Mouse (Mus musculus) thymus, postnatal 25 days (tissue): ENCODE measurements around the gene 2310057M21Rik.
"Not testable (repeated sequence)": the region's sequence is repeated elsewhere in the genome, so short reads cannot be mapped to it uniquely, and the experiment has no call there.

Source experiments
- DNase-seq: peaks from one replicate; pipeline ENCODE4 v3.0.0; 2022

The 2310057M21Rik gene

GRCm38 (mm10) chr7:131362615-131363300 lies at the start of gene 2310057M21Rik:
2310057M21Rik (minus strand) TSS chr7:131362759.
- DNase-seq: peak; percentile 90

GRCm38 (mm10) chr7:131411941-131412270 lies 49.3 kb upstream of the 2310057M21Rik start:
- no peak for DNase-seq

- DNase-seq: no peak
These were observed 48.8 kb upstream of the 2310057M21Rik start for GRCm38 (mm10) chr7:131411221-131411940.

GRCm38 (mm10) chr7:131410416-131411058 lies 48.0 kb upstream of the 2310057M21Rik start, which contains the start of the genes Ikzf5 and Acadsb:
Ikzf5 (minus strand) TSS chr7:131410521.
Acadsb (plus strand) TSS chr7:131410601.
- peak; percentile 99 for DNase-seq

- DNase-seq: no peak
These were observed 47.4 kb upstream of the 2310057M21Rik start for GRCm38 (mm10) chr7:131409988-131410385.

- DNase-seq: no peak
These were observed 46.9 kb upstream of the 2310057M21Rik start for GRCm38 (mm10) chr7:131409321-131409987.

GRCm38 (mm10) chr7:131391761-131392160 lies 29.2 kb upstream of the 2310057M21Rik start:
- DNase-seq: not testable (repeated sequence)

GRCm38 (mm10) chr7:131371880-131372651 lies 9.5 kb upstream of the 2310057M21Rik start:
- no peak for DNase-seq

- no peak for DNase-seq
These were observed 8.9 kb upstream of the 2310057M21Rik start for GRCm38 (mm10) chr7:131371470-131371860.

- peak; percentile 87 for DNase-seq
These were observed 8.3 kb upstream of the 2310057M21Rik start, which contains the start of gene Pstk for GRCm38 (mm10) chr7:131370648-131371469. Pstk (plus strand) TSS chr7:131371141.

- DNase-seq: no peak
These were observed 1.6 kb upstream of the 2310057M21Rik start for GRCm38 (mm10) chr7:131364131-131364530.

GRCm38 (mm10) chr7:131362269-131362614 lies 317 bp downstream of the 2310057M21Rik start:
- DNase-seq: no peak

GRCm38 (mm10) chr7:131356105-131356504 lies 6.5 kb downstream of the 2310057M21Rik start:
- no peak for DNase-seq

- DNase-seq: no peak
These were observed 16.6 kb downstream of the 2310057M21Rik start for GRCm38 (mm10) chr7:131345856-131346541.

- no peak for DNase-seq
These were observed 25.0 kb downstream of the 2310057M21Rik start for GRCm38 (mm10) chr7:131337502-131338068.

GRCm38 (mm10) chr7:131333564-131333963 lies 29.0 kb downstream of the 2310057M21Rik start, which contains the start of gene Fam24a:
Fam24a (plus strand) TSS chr7:131333864.
- DNase-seq: no peak

GRCm38 (mm10) chr7:131331688-131332087 lies 30.9 kb downstream of the 2310057M21Rik start:
- no peak for DNase-seq

- DNase-seq: no peak
These were observed 33.1 kb downstream of the 2310057M21Rik start, which contains the start of gene Fam24b for GRCm38 (mm10) chr7:131329416-131329815. Fam24b (minus strand) TSS chr7:131329516.

- no peak for DNase-seq
These were observed 35.5 kb downstream of the 2310057M21Rik start for GRCm38 (mm10) chr7:131327054-131327453.

GRCm38 (mm10) chr7:131322192-131322591 lies 40.4 kb downstream of the 2310057M21Rik start, which contains the start of gene Cuzd1:
Cuzd1 (minus strand) TSS chr7:131322292.
- DNase-seq: no peak
